Mouse (Mus musculus) ES-E14 (cell line): Measurements from ENCODE around the gene Creb3l1. TPM values are rescaled to one million over a fixed set of nuclear protein-coding genes. Genes with fewer than 3 reads are reported as not detected.

ENCODE experiments used
- DNase-seq: peaks from one replicate; pipeline ENCODE4 v3.0.0-alpha.2; 2013; ENCODE audit warnings: low read depth, low spot score
- H3K27ac ChIP-seq: 2 replicates; pipeline ENCODE4 v1.5.1; 2012; ENCODE audit warnings: low read depth, mild to moderate bottlenecking, low read length, moderate library complexity, mixed read lengths; ENCODE audit not compliant: poor library complexity, insufficient read depth, severe bottlenecking
- H3K36me3 ChIP-seq: 2 replicates; pipeline ENCODE4 v1.6.1; 2012; ENCODE audit warnings: mild to moderate bottlenecking, low read length, moderate library complexity, mixed read lengths; ENCODE audit not compliant: control insufficient read depth, poor library complexity, insufficient read depth, severe bottlenecking
- H3K4me1 ChIP-seq, 2 experiments: fragments of 150-350 bp in 1 of 2; sonication (generic) in 1 of 2; 2 replicates each; pipeline ENCODE4 v1.6.1; 2012; ENCODE audit warnings: low read length in 2 of 2, mild to moderate bottlenecking in 1 of 2, mixed read lengths in 1 of 2; ENCODE audit not compliant: control insufficient read depth in 2 of 2, insufficient read depth in 2 of 2, poor library complexity in 1 of 2
- H3K4me3 ChIP-seq, 2 experiments: fragments of 150-350 bp in 1 of 2; sonication (generic) in 1 of 2; 2 replicates each; pipeline ENCODE4 v1.5.1; 2012; ENCODE audit warnings: low read length in 2 of 2, low read depth in 1 of 2, mild to moderate bottlenecking in 1 of 2, mixed read lengths in 1 of 2; ENCODE audit not compliant: insufficient read depth in 1 of 2, poor library complexity in 1 of 2, severe bottlenecking in 1 of 2
- H3K9ac ChIP-seq: 2 replicates; pipeline ENCODE4 v1.6.1; 2012; ENCODE audit warnings: low read depth, mild to moderate bottlenecking, low read length, mixed read lengths; ENCODE audit not compliant: poor library complexity, insufficient read depth, severe bottlenecking
- H3K9me3 ChIP-seq: fragments of 150-350 bp; sonication (generic); 2 replicates; pipeline ENCODE4 v1.6.1; 2012; ENCODE audit warnings: low read depth, mild to moderate bottlenecking, low read length; ENCODE audit not compliant: control insufficient read depth, insufficient read depth
- CHD2 ChIP-seq: IDR thresholded peaks from 2 replicates; pipeline ENCODE4 v1.6.1; 2014; ENCODE audit warnings: mild to moderate bottlenecking, low read depth, low read length, inconsistent platforms
- HCFC1 ChIP-seq: IDR thresholded peaks from 2 replicates; pipeline ENCODE4 v1.6.1; 2012; ENCODE audit warnings: low read length, inconsistent platforms, borderline replicate concordance; ENCODE audit not compliant: insufficient read depth
- MAFK ChIP-seq: IDR thresholded peaks from 2 replicates; pipeline ENCODE4 v1.6.1; 2014; ENCODE audit warnings: mild to moderate bottlenecking, low read depth, low read length, inconsistent platforms; ENCODE audit not compliant: insufficient read depth
- ZC3H11A ChIP-seq: IDR thresholded peaks from 2 replicates; pipeline ENCODE4 v1.6.1; 2012; ENCODE audit warnings: low read depth, mild to moderate bottlenecking, inconsistent platforms, low read length, borderline replicate concordance
- ZNF384 ChIP-seq: IDR thresholded peaks from 2 replicates; pipeline ENCODE4 v1.6.1; 2012; ENCODE audit warnings: low read depth, low read length, inconsistent platforms
- in situ Hi-C, 2 experiments: fragments of 600-800 bp; cut with MboI; formaldehyde crosslinking; loops; one replicate each; pipeline ENCODE4 v1.15.1; 2025; ENCODE audit warnings: low sequenced_read_pairs in 2 of 2, inconsistent platforms in 1 of 2; ENCODE audit not compliant: unreplicated experiment in 2 of 2
- total RNA-seq: library from RNA; depleted of rRNA; stranded (reverse); fragments of 300-350 nt; gene quantifications from 2 replicates; pipeline ENCODE4 v1.2.3, GENCODE M21; 2012

Gene Creb3l1
- total RNA-seq, 1 experiment, result 5.4 TPM

DNA sequence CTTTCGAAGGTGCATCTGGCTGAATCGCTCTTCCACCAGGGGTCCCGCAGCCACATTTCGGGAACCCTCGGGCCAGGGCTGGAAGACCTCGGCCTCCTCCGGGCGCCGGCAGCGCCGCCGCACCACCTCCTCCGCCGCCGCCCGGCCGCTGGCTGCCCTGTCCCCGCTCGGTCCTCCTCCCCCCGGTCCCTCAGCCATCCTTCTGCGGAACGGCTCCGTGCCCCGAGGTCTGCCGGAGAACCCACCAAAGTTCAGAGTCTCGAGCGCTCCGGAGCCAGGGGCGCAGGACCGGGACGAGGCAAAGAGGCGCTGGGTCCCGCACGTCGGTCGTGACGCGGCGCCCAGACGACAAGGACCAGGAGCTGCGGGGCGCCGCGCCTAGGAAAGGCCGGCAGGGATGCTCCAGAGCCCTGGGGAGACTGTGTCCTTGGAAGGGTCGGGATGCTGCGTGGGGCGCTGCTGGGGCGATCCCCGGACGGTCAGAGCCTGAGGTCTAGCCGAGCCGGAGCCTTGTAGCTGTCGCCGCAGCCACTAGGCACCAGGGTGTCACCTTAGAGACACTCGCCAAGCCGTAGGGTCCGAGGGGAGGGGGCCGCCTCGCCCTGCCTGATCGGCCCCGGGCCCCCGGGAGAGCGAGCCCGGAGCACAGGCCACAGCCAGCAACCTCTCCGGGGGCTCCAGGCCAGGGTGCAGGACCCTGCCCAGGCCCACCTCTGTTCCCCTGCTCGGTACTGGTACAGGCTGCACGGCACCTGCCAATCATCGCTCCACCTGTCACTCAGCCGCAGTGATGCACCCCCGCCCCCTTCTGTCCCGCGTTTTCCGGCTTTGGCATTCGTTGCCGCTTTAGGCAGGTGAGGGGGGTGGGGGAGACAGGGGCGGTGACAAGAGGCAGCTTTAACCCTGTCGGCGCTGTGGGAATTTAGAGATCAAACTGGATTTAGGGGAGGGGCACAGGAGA, 48.4 kb downstream of the Creb3l1 start, which contains the start of gene Dgkz:
Gene Dgkz, minus strand, starts transcription at position 284 of the 961 bp plus-strand sequence.
- TF ChIP-seq HCFC1 (no peak), ZC3H11A (no peak), CHD2 (no peak), MAFK (no peak), ZNF384 (no peak)
- peaks cover 4 to 41% of the 10 kb centered on the region in 2 experiments; a peak in 3 of 4 replicates for H3K4me1 ChIP-seq
- no peaks in the 10 kb centered on the region for H3K36me3 ChIP-seq
- H3K27ac ChIP-seq, result no peak within 1 kb of the TSS
- H3K9me3 ChIP-seq, result no peaks in the 10 kb centered on the region
- H3K9ac ChIP-seq, result peak within 1 kb of the TSS; percentile 57
- no peak for DNase-seq
- peak within 1 kb of the TSS; percentile 66 to 72 for H3K4me3 ChIP-seq
- in situ Hi-C loops, result loop anchor here in 1 of 2 experiments (25.0 kb wide), 1 partner anchor 361 kb away; no protein-coding TSS in a partner anchor

GRCm38 (mm10) chr2:91973416-91974135, 50.7 kb downstream of the Creb3l1 start:
- H3K4me1 ChIP-seq, result peaks cover 4 to 37% of the 10 kb centered on the region in 2 experiments; a peak in 2 of 4 replicates
- in situ Hi-C loops, result no loop called here
- H3K36me3 ChIP-seq, result no peaks in the 10 kb centered on the region
- TF ChIP-seq CHD2 (no peak), ZC3H11A (no peak), ZNF384 (no peak), MAFK (no peak), HCFC1 (no peak)
- no peak overlapping the region for H3K4me3 ChIP-seq
- no peaks in the 10 kb centered on the region for H3K9me3 ChIP-seq
- DNase-seq, result no peak
- no peak overlapping the region for H3K27ac ChIP-seq
- no peak overlapping the region for H3K9ac ChIP-seq

DNA sequence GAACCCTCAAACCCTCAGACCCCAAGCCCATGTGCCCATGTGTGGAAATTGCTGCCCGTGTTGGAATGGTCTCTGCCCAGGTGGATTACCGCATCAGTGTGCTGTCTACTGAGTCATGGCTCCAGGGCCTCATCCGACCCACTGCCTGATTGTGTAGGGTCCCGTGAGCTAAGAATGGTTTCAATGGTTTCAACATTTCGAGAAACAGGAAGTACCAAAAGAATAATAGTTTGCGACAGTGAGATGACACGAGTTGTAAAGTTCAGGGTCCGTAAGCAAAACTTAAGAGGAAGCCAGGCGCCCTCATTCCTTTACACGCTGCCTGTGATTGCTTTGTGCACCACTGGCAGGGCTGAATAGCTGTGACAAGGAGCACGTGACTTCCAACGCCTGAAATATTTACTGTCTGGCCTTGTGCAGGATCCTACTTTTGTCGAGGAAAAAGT, 52.2 kb downstream of the Creb3l1 start:
- Histone ChIP-seq H3K4me1 (peaks cover 3 to 38% of the 10 kb centered on the region in 2 experiments; a peak in 3 of 4 replicates), H3K27ac (no peak overlapping the region; the same call in 1 of the 2 replicates), H3K9me3 (no peaks in the 10 kb centered on the region), H3K36me3 (no peaks in the 10 kb centered on the region), H3K9ac (peak overlapping the region; percentile 23; the same call in 1 of the 2 replicates), H3K4me3 (peak overlapping the region in 1 of 2 experiments; percentile 38; a peak in 2 of 4 replicates)
- in situ Hi-C loops, result no loop called here
- DNase-seq, result no peak
- TF ChIP-seq MAFK (no peak), ZNF384 (no peak), ZC3H11A (no peak), CHD2 (no peak), HCFC1 (no peak)

GRCm38 (mm10) chr2:91971231-91972097, 52.8 kb downstream of the Creb3l1 start:
- no peak for DNase-seq
- no peaks in the 10 kb centered on the region for H3K36me3 ChIP-seq
- peak overlapping the region; percentile 32; the same call in 1 of the 2 replicates for H3K9ac ChIP-seq
- H3K4me1 ChIP-seq, result peaks cover 3 to 41% of the 10 kb centered on the region in 2 experiments; a peak in 3 of 4 replicates
- in situ Hi-C loops, result no loop called here
- no peaks in the 10 kb centered on the region for H3K9me3 ChIP-seq
- peak overlapping the region; percentile 18 to 38; a peak in 2 of 4 replicates for H3K4me3 ChIP-seq
- peak overlapping the region; percentile 45; the same call in 1 of the 2 replicates for H3K27ac ChIP-seq
- TF ChIP-seq HCFC1 (no peak), ZNF384 (no peak), CHD2 (no peak), MAFK (no peak), ZC3H11A (no peak)
